Mouse (Mus musculus): ENCODE measurements around the gene Slc5a10.
"Not testable (repeated sequence)": the region's sequence is repeated elsewhere in the genome, so short reads cannot be mapped to it uniquely, and the experiment has no call there.

Slc5a10 gene

DNA sequence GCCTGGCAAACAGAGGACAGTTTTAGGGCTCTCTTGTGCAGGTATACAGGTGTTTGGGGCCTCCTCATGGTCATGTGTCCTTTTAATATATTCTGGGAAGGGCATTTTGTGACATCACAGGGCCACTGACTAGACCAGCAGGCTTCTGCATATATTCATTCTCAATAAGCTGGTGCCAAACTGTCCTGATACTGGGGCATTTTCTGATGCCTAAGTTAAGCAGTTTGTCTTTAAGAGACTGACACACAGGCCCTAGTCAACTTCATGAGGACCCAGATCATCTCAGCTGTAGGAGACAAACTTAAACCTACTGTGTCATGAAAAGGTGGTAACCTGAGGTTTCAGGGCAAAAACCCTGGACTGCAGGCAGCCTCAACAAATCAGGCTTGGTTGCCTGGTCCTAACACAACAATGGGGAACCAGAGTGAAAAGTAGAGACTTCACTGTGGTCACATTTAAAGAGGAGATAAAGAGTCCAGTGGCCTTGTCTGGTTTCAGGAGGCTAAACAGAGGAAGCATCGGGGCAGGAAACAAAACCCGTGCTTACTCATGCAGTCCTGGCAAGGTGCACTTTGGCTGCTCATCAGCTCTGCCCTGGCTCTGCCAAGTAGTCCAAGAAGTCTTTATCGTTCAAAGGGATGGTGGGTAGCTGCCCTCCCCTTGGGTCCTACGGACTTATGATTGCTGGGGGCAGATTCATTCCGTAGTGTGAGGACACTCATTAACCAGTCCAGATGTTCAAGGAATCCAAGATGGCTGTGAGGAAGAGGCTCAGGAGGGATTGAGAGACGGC lies 72.5 kb downstream of the Slc5a10 start:
- no peak for DNase-seq (ENCODE audit: low spot score)

GRCm38 (mm10) chr11:61647110-61647910 lies 73.3 kb downstream of the Slc5a10 start:
- no peak for DNase-seq (ENCODE audit: low spot score)

DNA sequence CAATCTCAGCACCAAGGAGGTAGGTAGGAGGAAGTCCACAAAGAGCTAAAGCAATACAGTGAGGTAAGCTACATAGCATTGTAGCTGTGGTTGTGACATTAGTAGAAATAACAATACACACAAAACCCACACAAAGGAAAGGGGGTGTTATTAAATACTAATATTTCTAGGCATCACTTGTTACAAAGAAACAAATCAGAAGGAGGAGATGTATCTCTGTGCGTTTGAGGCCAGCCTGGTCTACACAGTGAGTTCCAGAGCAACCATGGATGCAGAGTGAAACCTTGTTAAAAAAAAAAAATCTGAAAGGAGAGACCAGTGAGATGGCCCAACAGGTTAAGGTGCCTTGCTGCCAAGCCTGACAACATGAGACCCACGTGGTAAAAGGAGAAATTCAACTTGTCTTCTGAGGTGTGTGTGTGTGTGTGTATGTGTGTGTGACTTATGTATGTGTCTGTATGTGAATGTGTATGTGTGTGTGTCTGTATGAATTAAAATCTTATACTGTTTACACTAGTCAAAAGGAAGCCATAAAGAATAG lies 74.1 kb downstream of the Slc5a10 start:
- DNase-seq (ENCODE audit: low spot score) = no peak

- no peak for DNase-seq (ENCODE audit: low spot score)
Measured at GRCm38 (mm10) chr11:61645357-61645857, 75.2 kb downstream of the Slc5a10 start.

GRCm38 (mm10) chr11:61644576-61645326 lies 75.9 kb downstream of the Slc5a10 start:
- DNase-seq (ENCODE audit: low spot score) = no peak

GRCm38 (mm10) chr11:61643184-61643961 lies 77.3 kb downstream of the Slc5a10 start:
- DNase-seq (ENCODE audit: low spot score) = no peak

DNA sequence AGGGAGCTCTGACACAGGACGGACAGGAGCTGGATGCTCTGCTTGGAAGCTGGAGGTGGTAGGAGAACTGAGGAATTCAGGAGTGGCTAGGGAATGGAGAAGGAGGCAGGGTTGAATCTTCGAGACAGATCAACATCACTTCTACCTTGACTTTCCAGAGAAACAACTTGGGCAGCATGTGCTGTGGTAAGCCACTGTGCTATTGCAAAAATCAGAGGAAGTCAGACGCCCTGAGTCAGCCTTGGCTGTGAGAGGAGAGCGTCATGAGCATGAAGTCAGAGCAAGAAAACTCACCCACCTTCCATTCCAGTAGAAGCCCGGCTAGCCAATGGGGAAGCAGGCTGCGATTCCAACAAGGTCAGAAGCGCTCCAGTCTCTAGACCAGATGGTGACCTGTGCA lies 78.5 kb downstream of the Slc5a10 start:
- no peak for DNase-seq (ENCODE audit: low spot score)

DNA sequence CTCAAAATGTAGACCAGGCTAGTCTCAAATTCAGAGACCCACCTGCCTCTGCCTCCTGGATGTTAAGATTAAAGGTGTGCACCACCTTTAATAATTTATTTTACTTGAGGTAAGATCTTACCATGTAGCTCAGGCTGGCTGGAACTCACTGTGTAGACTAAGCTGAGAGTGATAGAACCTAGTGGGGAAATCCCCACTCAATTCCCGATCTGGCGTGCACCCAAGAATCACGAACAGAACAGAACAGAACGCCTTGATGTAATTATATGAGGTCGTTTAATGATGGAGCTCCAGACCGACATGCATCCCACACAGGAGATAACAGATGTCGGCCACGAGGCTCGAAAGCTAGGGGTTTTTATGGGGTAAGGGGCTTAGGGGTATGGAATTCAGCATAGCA lies 80.0 kb downstream of the Slc5a10 start:
- DNase-seq (ENCODE audit: low spot score) = not testable (repeated sequence)

DNA sequence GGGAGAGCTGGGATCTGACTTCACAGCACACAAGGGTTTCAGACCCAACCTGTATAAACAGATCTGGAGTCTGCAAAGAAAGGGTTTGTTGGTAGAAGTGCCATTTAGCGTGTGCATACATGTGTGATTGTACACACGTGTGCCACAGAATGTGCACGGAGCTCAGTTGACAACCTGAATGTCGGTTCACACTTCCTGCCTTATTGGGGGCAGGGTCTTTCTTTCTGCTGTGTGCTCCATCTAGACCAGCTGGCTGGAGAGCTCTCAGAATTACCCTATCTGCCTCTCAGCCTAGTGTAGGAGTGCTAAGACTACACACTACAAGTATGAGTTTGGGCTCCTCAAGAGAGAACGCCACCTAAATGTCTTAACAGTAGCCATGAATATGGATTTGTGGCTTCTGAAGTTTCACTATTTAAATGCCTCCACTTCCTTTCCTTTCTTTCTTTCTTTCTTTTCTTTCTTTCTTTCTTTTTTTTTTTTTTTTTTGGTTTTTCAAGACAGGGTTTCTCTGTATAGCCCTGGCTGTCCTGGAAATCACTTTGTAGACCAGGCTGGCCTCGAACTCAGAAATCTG lies 80.9 kb downstream of the Slc5a10 start:
- DNase-seq (ENCODE audit: low spot score) = no peak

DNA sequence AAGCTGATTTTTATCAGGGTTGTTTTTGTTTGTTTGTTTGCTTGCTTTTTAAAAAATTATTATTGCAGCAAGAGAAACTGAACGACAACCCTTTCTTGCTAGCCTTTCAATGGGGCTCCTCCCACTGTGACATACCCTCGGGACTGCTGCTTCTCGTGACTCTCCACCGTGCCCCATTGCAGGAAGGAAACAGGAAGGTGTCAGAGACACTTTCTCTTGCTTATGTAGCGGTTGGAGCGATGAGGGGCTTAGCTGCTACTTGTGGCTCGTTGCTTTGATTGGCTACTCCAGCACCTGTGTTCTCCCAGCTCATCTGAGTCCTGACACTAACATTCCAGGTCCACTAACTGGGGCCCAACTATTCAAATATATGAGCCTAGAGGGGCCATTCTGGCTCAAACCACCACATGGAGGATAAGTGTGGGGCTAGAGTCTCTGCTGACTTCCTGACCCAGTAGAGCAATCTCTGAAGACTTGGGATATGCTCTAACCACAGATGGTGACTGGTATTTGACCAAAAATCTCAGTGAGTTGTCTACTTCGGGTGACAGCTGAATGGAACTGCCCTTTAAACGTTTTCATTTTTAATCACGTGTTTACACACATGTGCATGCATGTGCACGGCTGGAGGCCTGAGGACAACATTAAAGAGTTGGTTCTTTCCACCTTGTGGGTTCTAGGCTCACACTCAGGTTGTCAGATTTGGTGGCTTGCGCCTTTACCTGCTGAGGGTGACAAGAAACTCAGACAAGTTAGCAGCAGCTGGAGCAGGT lies 81.7 kb downstream of the Slc5a10 start:
- DNase-seq (ENCODE audit: low spot score) = no peak

DNA sequence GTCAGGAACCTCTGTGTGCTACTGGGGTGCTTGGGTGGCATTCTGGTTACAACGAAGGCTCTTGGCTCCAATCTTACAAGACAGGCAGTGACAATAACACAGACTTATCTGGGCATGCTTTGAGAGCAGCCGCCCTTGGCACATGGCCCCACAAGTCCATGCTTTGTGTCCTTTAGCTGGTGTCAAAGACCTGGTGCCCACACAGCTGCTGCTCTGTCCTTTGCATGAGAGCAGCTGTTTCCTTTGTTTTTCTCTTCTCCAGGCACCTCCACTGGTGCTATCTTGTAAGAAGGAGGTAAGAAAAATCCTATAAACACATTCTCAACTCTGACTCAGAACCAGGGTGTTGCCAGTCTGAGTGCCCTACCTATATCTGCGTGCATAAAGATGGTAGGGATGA lies 82.8 kb downstream of the Slc5a10 start:
- no peak for DNase-seq (ENCODE audit: low spot score)

GRCm38 (mm10) chr11:61637413-61637812 lies 83.2 kb downstream of the Slc5a10 start:
- DNase-seq (ENCODE audit: low spot score) = no peak

DNA sequence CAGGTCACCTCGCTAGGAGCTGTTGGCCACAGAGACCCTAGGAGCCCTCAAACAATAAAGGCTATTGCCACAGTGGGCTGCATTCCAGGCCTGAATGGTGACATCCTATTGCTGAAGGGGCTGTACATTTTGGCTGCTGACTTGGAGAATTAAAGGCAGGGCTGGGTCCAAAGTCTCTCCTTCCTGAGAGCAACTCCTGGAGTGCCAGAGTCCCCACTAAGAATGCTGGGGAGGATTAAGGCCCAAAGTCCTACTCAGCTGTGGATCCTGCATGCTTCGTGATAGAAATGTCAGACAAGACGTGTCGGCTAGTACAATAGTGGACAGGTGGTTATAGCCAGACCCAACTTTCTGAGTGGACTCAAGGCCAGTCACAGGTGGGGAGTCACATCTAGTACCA lies 84.3 kb downstream of the Slc5a10 start:
- not testable (repeated sequence) for DNase-seq (ENCODE audit: low spot score)

DNA sequence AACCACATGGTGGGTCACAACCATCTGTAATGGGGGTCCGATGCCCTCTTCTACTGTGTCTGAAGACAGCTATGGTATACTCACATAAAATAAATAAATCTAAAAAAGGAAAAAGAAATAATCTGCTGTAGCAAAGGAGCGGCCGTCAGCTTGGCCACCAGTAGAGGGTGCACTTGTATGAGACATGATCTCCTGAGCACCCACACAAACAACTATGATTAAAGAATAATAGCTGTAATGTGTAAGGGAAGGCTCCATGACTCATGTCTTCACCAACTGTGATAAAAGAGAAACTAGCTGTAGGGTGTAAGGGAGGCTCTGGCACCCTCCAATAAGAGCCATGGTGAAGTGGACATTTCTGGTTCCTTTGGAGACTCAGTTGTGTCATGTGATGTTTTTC lies 91.0 kb downstream of the Slc5a10 start:
- no peak for DNase-seq (ENCODE audit: low spot score)

GRCm38 (mm10) chr11:61626509-61626908 lies 94.1 kb downstream of the Slc5a10 start:
- DNase-seq (ENCODE audit: low spot score) = no peak

DNA sequence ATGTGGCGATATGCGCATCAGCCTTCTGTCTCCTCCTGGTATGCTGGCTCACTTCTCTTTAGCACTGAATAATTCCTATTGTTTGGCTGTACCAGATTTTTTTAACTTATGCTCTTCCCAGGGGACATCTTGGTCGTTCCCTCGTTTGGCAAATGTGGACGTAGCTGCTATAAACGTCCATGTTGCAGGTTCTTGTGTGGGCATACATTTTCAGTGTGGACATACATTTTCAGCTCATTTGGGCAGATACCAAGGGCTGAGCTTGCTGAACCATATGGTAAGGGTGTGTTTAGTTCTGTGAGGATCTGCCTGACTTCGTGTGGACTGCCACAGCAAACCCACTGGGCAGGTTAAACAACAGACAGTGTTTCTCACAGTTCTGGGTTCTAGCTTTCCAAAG lies 95.5 kb downstream of the Slc5a10 start:
- no peak for DNase-seq (ENCODE audit: low spot score)

All from urinary bladder, postnatal 10 days (tissue).